Mouse (Mus musculus) cerebellum, postnatal 25 days (tissue): ENCODE measurements around the gene Apol10a.
"Not testable (repeated sequence)": the region's sequence is repeated elsewhere in the genome, so short reads cannot be mapped to it uniquely, and the experiment has no call there.

Experiments
- DNase-seq, 2 experiments: peaks; one replicate each; pipeline ENCODE4 v3.0.0; 2021; ENCODE audit warnings: mixed read lengths in 2 of 2

Gene Apol10a

DNA sequence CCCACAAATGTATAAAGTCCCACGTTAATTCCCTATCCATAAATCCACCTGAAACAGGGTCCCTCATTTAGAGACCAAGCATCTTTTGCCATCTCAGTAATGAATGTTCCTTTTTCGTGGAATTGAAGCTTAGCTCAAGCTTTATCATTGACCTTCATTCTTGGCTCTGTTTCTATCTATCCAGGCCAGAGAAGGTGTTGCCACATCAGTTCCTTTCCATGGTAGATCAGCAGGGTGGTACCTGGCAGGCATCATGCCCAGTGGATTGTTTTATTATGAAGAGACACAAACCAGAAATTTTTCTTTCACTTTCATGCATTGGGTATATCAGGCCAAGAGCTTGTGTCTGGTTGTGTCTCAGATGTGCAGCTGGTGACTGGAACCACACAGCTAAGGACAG, at the start of gene Apol10a:
Apol10a (plus strand) TSS at position 355 of the 400 bp plus-strand sequence.
- not testable (repeated sequence) for DNase-seq

DNA sequence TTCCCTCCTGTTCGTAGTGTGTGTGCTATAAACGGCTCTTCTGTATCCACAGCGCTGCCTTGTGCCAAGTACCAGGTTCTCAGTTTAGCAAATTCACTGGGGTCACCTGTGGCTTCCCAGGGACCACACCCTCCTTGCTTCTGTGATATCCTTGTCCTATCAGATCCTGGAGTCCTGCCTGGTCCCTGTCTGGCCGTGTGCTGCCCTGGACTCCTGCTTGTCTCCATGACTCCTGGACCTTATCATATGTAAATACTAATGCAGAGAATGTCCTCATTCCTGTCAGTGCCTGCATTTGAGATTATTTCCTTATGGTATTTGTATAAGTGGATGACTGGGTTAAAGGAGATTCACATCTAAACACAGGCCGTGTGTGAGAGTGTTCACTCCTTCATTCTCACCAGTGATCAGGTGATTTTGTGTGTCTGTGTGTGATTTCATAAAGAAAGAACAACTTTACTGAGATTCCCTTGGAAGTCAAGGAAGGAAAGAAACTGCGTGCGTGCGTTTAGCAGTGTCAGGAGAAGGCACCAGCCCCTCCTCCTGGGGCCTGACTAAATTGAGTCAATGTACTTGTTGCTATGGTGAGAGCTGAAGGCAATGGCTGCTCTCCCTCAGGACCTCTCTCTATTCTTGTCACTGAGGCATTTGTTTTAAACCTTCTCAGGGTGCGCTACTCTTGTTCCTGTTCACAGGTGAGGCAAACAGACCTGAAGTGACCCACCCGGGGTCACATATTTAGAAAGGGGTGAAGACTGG, 48.0 kb upstream of the Apol10a start:
- not testable (repeated sequence) for DNase-seq

DNA sequence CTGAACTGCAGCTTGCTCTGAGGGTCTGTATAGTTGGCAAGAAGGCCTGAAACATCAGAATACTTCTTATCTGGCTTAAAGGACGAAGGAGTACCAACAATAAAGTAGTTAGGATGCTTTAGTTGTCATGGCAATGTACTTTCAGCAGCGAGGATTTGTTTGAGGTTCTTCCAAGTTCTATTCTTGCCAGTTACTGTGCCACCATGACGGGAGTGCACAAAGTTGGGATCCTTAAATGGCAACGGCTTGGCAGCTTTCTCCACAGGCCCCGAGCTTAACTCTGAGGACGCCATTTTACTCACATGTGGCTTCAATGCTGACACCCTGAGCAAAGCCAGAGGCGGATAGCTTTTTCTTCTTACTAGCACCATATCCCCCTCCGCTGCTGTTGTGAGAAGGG, 32.1 kb upstream of the Apol10a start:
- not testable (repeated sequence) for DNase-seq

DNA sequence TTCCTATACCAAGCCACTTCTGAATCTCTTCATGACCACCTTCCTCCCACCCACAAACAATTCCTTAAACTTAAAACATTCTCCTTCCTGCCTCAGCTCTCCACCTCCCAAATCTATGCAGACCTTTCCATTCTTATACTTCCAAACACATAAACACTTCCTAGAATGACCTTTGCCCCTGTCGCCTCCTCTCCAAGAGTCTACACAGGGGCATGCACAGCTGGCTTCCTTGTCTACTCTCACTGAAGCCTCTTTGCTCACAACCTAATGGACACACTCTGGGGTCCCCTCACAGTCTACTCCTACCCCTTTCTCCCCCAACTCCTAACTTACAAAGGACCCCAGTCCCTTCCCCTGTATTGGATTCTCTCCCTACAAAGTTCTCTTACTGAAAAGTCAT, 31.2 kb upstream of the Apol10a start:
- not testable (repeated sequence) for DNase-seq

DNA sequence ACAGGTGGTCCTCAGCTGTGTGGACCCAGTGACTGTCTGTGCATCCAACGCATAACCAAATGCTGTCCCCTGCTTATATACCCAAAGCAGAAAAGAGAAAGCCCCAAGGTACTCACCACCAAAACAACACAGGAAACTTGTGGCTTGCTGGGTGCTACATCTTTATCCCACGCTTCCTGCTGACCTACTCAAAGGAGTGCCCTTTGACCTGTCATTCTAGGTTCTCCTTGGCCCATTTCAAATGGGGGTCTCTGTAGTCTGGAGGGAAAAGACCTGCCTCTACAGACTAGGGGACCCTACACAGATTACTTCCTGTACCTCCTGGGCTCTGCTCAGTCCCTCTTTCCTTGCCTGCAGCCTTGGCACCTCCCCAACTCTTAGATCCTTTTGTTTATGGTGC, 29.5 kb upstream of the Apol10a start, which contains the start of gene Apol7b:
Apol7b (minus strand) TSS at position 101 of the 400 bp plus-strand sequence.
- not testable (repeated sequence) for DNase-seq

DNA sequence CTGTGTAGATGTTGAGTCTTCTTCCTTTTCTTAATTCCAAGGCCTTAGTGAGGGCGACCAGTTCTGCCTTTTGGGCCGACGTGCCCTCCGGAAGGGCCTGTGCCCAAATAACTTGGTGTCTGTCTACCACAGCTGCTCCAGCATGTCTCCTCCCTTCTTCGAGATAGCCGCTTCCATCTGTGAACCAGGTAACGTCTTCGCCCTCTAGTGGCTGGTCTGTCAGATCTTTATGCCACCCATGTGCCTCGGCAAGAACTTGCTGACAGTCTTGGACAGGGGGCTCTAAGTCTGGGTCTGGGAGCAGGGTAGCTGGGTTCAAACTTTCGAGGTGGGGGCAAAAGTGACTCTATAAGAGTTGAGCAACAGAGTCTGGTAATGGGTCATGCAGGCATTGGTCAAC, 26.9 kb upstream of the Apol10a start:
- peak in 1 of 2 experiments; percentile 2 for DNase-seq

DNA sequence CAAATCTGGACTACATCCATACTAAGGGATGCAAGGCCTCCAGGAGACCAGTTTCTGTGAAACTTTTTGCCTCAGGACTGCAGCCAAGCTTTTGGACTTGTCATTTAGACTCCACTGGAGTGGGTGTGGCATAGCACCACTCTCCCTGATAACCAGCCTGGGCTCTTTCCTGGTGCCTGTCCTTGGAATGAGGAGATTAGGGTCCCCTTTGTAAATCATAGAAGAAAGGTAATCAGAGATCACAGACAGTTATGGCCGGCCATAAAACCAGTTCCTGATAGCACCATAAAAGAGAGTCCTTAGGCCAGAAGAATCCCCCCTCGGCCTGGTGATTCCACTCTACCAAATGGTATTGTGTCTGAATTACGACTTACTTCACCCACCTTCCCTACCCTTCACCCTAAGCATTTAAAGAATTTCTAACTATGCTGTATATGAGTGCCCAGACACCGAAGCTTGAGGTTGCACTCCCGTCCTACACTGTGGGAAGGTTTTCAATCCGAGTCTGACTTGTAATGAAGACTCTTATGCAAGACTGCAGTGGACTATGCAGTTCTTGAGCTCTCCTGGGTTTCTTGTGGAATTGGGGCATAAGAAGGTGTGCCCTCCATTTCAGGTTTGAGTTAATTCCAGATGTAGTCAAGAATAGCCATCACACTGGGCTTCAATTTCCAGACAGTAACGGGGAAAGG, 2.0 kb upstream of the Apol10a start:
- DNase-seq, result not testable (repeated sequence)

DNA sequence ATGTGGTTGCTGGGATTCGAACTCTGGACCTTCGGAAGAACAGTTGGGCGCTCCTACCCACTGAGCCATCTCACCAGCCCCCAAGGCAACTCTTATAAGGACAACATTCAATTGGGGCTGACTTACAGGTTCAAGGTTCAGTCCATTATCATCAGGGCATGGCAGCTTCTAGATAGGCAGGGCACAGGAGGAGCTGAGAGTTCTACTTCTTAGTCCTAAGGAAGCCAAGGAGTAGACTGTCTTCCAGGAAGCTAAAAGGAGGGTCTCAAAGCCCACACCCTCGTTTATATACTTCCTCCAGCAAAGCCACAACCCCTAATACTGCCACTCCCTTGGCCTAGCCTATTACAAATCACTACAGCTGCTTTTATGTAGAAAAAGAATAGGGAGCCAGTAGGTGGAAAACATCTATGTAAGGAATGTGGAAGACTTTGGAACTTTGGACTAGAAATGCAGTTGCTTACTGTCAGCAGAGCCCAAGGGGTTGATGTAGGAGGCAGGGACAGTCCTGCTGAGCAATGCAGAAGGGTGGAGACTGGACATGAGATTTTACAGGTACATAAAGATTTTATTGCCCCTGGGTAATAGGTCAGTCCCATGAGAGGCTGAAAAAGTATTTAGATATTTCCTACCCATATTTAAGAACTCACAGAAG, 5.4 kb downstream of the Apol10a start:
- DNase-seq, result no peak

DNA sequence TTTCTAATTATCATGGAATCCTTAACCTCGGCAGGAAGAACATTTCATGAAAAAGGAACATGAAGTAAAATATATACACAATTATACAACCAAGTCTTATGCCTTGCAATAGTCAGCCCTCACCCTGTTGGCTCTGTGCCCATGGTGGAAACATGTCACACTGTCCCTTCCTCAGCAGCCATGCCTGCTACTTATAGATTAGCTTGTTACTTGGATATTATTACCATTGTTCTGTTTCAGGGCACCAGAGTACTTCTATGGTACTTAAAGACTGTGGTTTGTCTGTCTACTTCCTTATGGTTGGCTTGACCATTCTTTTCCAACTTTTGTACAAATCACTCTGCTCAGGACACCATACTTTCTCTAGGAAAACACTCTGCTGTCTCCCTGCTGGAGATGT, 16.3 kb downstream of the Apol10a start:
- DNase-seq, result not testable (repeated sequence)

DNA sequence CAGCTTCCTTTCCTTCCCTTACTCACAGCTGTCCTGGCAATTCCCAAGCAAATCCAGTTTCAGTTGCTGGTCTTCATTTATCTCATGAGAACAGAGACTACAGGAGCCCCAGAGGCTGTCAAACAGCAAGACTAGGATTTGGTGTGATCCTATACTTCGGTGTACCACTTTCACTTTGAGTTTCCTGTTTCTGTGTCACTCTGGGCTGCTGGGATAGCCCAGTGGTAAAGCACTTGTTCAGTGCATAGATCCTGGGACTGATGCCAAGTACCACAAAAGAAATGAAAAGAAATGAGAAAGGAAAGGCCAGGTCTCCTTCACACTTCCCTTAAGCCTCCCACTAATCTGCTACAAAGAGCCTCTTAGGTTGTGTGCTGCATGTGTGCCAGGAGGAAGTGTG, 17.8 kb downstream of the Apol10a start:
- DNase-seq, result not testable (repeated sequence)

DNA sequence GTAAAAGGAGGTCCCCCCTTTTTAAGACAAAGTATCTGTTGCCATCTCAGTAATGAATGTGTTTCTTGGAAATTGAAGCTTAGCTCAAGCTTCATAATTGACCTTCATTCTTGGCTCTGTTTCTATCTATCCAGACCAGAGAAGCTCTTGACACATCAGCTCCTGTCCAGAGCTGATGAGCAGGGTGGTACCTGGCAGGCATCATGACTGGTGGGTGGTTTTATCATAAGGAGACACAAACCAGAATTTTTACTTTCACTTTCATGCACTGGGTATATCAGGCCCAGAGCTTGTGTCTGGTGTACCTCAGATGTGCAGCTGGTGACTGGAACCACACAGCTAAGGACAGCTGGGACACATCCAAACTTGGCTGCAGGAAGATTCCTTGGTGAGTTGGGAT, 31.1 kb downstream of the Apol10a start, which contains the start of gene Apol11a:
Apol11a (plus strand) TSS at position 306 of the 400 bp plus-strand sequence.
- DNase-seq, result not testable (repeated sequence)

DNA sequence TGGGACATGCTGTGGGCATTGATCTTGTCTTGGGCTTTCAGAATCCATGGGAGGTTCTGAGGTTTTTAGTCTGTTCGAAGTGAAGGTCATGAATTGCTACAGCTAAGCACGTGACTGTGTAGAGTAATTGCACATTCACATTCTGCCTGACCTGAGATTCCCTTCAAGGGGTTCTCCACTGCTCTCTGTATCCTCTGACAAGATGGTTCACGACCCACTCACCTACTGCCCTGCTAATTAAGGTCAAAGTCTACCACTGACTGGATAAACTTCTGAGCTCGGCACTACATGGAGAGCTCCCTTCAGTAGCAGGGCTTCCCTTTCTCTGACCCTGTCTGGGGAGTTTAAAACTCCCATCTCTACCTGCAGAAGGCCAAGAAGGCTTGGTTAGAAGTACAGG, 43.7 kb downstream of the Apol10a start:
- not testable (repeated sequence) for DNase-seq

DNA sequence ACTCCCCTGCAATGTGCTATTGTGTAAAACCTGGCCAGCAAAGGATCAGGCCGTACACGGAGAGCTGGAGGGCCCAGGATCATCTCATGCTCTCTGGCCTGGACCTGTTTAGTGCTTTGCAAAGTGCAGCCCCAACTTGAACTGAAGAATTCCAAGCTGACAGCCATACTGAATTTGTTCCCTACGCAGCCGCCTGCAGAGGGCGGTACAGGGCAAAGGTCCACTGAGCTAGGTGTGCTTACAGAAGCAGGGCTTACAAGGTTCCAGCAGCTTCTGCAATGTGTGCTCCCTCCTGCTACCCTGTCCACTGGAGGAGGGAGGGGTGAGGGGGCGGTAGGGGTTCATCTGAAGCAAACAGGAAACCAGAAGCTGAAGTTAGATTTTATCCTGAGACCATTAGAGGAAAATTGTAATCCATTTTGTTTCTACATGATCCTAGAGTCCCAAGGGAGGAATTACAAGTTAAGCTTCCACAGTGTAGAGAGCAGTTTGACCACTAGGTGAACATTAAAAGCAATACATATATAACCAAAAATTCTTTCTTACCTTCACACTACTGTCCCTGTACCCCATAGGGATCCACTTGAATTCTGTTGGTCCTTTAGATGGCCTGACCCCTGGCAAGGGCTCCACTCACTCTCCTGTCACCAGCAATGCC, 46.5 kb downstream of the Apol10a start:
- DNase-seq, result peak; percentile 24 to 58

DNA sequence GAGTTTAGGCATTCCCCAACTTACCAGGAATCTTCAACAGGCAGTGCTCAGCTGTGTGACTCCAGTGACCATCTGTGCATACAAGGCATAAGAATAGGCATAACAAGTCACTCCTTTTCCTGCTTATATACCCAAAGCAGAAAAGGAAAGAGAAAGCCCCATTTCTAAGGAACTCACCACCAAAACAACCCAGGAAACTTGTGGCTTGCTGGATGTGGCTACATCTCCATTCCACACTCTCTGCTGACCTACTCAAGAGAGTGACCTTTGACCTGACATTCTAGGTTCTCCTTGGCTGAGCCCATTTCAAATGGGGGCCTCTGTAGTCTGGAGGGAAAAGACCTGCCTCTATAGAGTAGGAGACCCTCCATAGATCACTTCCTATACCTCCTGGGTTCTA, 56.4 kb downstream of the Apol10a start, which contains the start of gene Apol7c:
Apol7c (minus strand) TSS at position 101 of the 400 bp plus-strand sequence.
- DNase-seq, result no peak

DNA sequence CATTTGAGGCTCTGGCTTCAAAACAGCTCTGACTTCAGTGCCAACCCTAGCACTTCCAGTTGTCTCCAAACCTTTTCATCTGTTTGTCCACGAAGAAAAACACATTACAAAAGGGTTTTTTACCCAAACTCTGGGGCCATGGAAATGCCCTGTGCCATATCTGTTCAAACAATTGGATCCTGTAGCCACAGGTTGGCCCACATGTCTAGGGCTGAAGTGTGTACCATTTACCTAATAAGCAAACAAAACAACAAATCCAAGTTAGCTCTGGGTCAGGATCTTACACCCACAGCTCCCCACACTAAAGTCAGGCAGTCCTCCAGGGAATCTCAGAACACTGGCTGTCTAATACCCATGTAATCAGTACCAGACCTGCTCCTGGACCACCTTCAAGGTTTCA, 62.4 kb downstream of the Apol10a start:
- DNase-seq, result not testable (repeated sequence)
